Mouse (Mus musculus): Measurements from ENCODE around the gene Gm15013.
"Not testable (repeated sequence)": the region's sequence is repeated elsewhere in the genome, so short reads cannot be mapped to it uniquely, and the experiment has no call there.

The Gm15013 gene

DNA sequence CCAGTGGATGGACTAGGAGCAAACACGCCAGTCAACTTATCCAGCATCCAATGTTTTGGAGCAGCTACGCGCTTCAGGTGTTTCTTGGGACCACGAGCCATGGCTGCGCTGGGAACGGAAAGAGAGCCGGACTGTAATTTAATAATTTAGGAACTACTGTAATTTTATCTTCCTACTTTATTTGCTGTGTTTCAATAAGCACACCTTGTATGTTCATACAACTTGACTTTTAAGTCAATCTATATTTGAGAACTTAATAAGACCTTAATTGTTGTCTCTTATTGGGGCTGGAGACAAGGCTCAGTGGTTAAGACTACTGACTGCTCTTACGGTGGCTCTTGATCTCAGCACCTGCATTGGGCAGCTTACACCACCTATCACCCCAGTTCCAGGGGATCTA is at the start of gene Gm15013:
TSS of gene Gm15013 (minus strand) at position 101 of the 400 bp plus-strand sequence.
- no peak for DNase-seq

DNA sequence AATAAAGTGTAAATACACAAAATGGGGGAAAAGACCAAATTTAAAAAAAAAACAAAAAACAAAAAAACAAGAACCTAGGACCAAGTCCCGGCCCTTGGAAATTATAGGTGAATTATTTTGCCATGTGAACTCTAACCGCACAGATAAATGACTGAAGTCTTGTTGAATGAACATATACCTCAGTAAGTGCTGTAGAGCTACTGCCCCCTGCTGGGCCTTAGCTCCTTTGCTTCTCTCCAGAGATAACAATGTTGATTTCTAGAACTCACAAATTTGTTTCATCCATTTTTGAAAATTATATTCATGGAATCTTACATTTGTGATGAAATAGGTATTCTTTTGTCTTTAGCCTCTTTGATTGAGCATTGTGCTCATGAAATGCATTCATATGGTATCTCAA is 48.3 kb upstream of the Gm15013 start:
- peak in 1 of 2 experiments; percentile 66 for DNase-seq

- not testable (repeated sequence) for DNase-seq
These were observed 44.4 kb upstream of the Gm15013 start for GRCm38 (mm10) chrX:139758634-139759033.

GRCm38 (mm10) chrX:139751855-139752254 is 37.6 kb upstream of the Gm15013 start:
- peak; percentile 43 to 81 for DNase-seq

- DNase-seq, result no peak
These were observed 22.8 kb upstream of the Gm15013 start for GRCm38 (mm10) chrX:139737066-139737465.

DNA sequence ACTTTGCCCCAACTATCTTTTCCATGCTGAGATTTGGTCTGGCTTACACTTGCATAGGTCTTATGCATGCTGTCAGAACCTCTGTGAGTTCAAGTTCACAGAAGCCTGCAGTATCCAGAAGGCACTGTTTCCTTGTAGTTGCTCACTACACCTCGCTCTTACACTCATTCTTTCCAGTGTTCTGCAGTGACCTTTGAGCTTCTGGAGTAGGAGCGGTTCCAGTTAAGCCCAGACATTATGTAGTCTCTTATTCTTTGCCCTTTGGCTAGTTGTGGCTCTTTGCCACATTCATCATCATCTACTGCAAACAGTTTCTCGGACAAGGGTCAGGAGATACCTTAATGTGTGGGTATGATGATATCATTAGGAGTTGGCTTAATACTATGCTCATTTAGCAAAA is 16.3 kb upstream of the Gm15013 start:
- DNase-seq, result peak; percentile 39 to 54

DNA sequence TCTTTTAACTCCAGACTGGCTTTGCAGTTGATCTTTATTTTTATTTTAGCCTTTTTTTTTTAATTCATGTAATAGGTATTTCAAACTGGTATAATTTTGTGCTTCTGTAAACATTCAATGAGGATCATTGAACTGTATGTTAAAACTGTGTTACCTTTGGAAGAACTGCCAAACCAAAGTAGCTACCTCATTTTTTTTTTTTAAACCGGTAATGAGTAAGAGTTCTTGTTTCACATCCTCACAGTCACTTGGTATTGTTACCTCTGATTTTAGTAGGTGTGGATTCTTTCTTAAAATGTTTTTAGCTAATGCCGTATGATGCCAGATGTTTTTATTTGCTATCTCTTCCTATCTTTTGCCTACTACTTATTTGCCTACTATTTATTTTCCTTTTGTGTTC is 8.1 kb upstream of the Gm15013 start:
- no peak for DNase-seq

- DNase-seq, result peak; percentile 87 to 90
These were observed 29.2 kb downstream of the Gm15013 start, which contains the start of gene Tbc1d8b for GRCm38 (mm10) chrX:139684775-139685695. Gene Tbc1d8b (plus strand): TSS chrX:139684996.

DNA sequence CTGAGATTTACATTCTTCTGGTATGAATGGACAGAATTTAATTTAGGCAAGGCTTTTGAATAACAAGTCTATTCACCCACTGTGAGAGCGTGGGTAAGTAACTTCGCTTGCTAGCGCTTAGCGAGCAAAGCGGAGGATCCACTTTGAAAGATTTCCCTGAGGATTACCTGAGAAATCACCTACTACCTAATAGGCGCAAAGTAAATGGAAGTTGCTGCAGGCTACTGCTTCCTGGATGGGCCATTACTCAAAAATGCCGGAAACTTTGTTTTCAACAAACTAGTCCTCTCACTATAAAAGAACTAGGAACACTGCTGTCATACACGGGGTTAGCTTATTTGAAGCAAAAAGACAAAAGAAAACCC is 29.9 kb downstream of the Gm15013 start:
- no peak for DNase-seq

DNA sequence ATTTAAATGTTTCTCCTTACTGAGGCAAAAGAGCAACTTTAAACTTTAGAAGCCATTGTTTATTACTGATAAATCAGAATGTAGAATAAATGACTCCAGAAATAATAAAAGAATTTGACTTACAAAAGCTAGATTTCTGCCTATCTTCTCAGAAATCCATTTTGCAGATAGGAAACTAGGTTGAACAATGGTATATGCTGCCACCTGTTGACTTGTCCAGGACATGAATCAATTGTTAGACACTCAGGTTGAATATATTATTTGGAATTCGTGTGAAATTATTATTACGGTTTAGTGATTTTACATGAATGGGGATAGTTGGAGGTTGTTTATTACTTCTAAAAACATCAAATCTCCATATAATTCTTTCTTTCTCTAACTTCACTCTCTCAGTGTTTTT is 48.5 kb downstream of the Gm15013 start:
- DNase-seq, result peak; percentile 16 to 22
